Mouse (Mus musculus): Measurements from ENCODE around the gene Clybl. TPM values are rescaled to one million over a fixed set of nuclear protein-coding genes. Genes with fewer than 3 reads are reported as not detected.

The Clybl gene
- total and polyA plus RNA-seq, 3 experiments = 16.5 to 25.7 (median 18.7) TPM

GRCm38 (mm10) chr14:122283959-122284358, 102.5 kb downstream of the Clybl start:
- H3K9ac ChIP-seq (ENCODE audit: insufficient read depth, low read depth) = no peak overlapping the region
- no peaks in the 10 kb centered on the region for H3K4me1 ChIP-seq (ENCODE audit: control insufficient read depth in 1 of 2, insufficient read depth in 2 of 2)
- H3K9me3 ChIP-seq (replicated peaks; ENCODE audit: low read length) = no peaks in the 10 kb centered on the region
- H3K27ac ChIP-seq (ENCODE audit: insufficient read depth, low read depth) = no peak overlapping the region
- in situ Hi-C loops (cut with MboI; ENCODE audit: low pct_ligation_motif_present, low pct_unique_long_range_greater_than_20kb, low sequenced_read_pairs) = no loop called here
- dilution Hi-C loops (cut with MboI; ENCODE audit: extremely low pct_ligation_motif_present, extremely low pct_unique_long_range_greater_than_20kb, low sequenced_read_pairs) = no loop called here
- H3K79me2 ChIP-seq (replicated peaks; ENCODE audit: control insufficient read depth, extremely low read depth, insufficient read depth, poor library complexity, severe bottlenecking) = no peaks in the 10 kb centered on the region
- H3K27me3 ChIP-seq (replicated peaks) = no peaks in the 10 kb centered on the region
- H3K4me2 ChIP-seq (ENCODE audit: insufficient read depth, low read depth, poor library complexity, severe bottlenecking) = no peak overlapping the region
- no peak overlapping the region for H3K4me3 ChIP-seq (replicated peaks in 1 of 3; ENCODE audit: low read depth in 2 of 3, low read length in 2 of 3, poor library complexity in 1 of 3)
- no peak for TF ChIP-seq ELF1 (IDR thresholded peaks at IDR 0.05; ENCODE audit: low read depth, low read length)
- TF ChIP-seq CHD1 (IDR thresholded peaks at IDR 0.05; ENCODE audit: low read depth, low read length) = no peak
- no peak for TF ChIP-seq RCOR1 (conservative IDR thresholded peaks at IDR 0.05; ENCODE audit: low read depth, low read length)
- no peak for TF ChIP-seq TBP (conservative IDR thresholded peaks at IDR 0.05; ENCODE audit: low read depth, low read length)
- no peak for TF ChIP-seq MEF2A (IDR thresholded peaks at IDR 0.05; ENCODE audit: borderline replicate concordance, low read depth, low read length)
- no peak for DNase-seq (ENCODE audit: extremely low read depth)
- no peaks in the 10 kb centered on the region for H3K36me3 ChIP-seq (replicated peaks in 1 of 2; ENCODE audit: control insufficient read depth in 1 of 2, insufficient read depth in 1 of 2, low read length in 1 of 2)

GRCm38 (mm10) chr14:122296399-122296798, 114.9 kb downstream of the Clybl start:
- Histone ChIP-seq H3K79me2 (replicated peaks; ENCODE audit: control insufficient read depth, extremely low read depth, insufficient read depth, poor library complexity, severe bottlenecking) (no peaks in the 10 kb centered on the region), H3K9ac (ENCODE audit: insufficient read depth, low read depth) (no peak overlapping the region), H3K36me3 (replicated peaks in 1 of 2; ENCODE audit: control insufficient read depth in 1 of 2, insufficient read depth in 1 of 2, low read length in 1 of 2) (no peaks in the 10 kb centered on the region), H3K27me3 (replicated peaks) (no peaks in the 10 kb centered on the region), H3K9me3 (replicated peaks; ENCODE audit: low read length) (no peaks in the 10 kb centered on the region), H3K4me3 (replicated peaks in 1 of 3; ENCODE audit: low read depth in 2 of 3, low read length in 2 of 3, poor library complexity in 1 of 3) (no peak overlapping the region), H3K4me2 (ENCODE audit: insufficient read depth, low read depth, poor library complexity, severe bottlenecking) (no peak overlapping the region), H3K4me1 (ENCODE audit: control insufficient read depth in 1 of 2, insufficient read depth in 2 of 2) (peaks cover 3 to 16% of the 10 kb centered on the region in 2 experiments; a peak in 3 of 4 replicates), H3K27ac (ENCODE audit: insufficient read depth, low read depth) (no peak overlapping the region)
- no peak for DNase-seq (ENCODE audit: extremely low read depth)
- peak; percentile 61; the same call in 1 of the 2 replicates for TF ChIP-seq MAFK (IDR thresholded peaks at IDR 0.05; ENCODE audit: insufficient replicate concordance, low read length)
- TF ChIP-seq USF2 (conservative IDR thresholded peaks at IDR 0.05; ENCODE audit: low read depth, low read length) = no peak
- dilution Hi-C loops (cut with MboI; ENCODE audit: extremely low pct_ligation_motif_present, extremely low pct_unique_long_range_greater_than_20kb, low sequenced_read_pairs) (no loop called here), in situ Hi-C loops (cut with MboI; ENCODE audit: low pct_ligation_motif_present, low pct_unique_long_range_greater_than_20kb, low sequenced_read_pairs) (no loop called here)

- H3K9me3 ChIP-seq (replicated peaks; ENCODE audit: low read length) = no peaks in the 10 kb centered on the region
- no peak for TF ChIP-seq ZMIZ1 (IDR thresholded peaks at IDR 0.05; ENCODE audit: low read depth, low read length)
- TF ChIP-seq TBP (conservative IDR thresholded peaks at IDR 0.05; ENCODE audit: low read depth, low read length) = no peak
- no peaks in the 10 kb centered on the region for H3K36me3 ChIP-seq (replicated peaks in 1 of 2; ENCODE audit: control insufficient read depth in 1 of 2, insufficient read depth in 1 of 2, low read length in 1 of 2)
- no peak for DNase-seq (ENCODE audit: extremely low read depth)
- in situ Hi-C loops (cut with MboI; ENCODE audit: low pct_ligation_motif_present, low pct_unique_long_range_greater_than_20kb, low sequenced_read_pairs) = no loop called here
- H3K79me2 ChIP-seq (replicated peaks; ENCODE audit: control insufficient read depth, extremely low read depth, insufficient read depth, poor library complexity, severe bottlenecking) = no peaks in the 10 kb centered on the region
- peaks cover 3 to 16% of the 10 kb centered on the region in 2 experiments; a peak in 3 of 4 replicates for H3K4me1 ChIP-seq (ENCODE audit: control insufficient read depth in 1 of 2, insufficient read depth in 2 of 2)
- no peak overlapping the region for H3K27ac ChIP-seq (ENCODE audit: insufficient read depth, low read depth)
- H3K4me3 ChIP-seq (replicated peaks in 1 of 3; ENCODE audit: low read depth in 2 of 3, low read length in 2 of 3, poor library complexity in 1 of 3) = no peak overlapping the region
- H3K4me2 ChIP-seq (ENCODE audit: insufficient read depth, low read depth, poor library complexity, severe bottlenecking) = no peak overlapping the region
- no peaks in the 10 kb centered on the region for H3K27me3 ChIP-seq (replicated peaks)
- H3K9ac ChIP-seq (ENCODE audit: insufficient read depth, low read depth) = no peak overlapping the region
- dilution Hi-C loops (cut with MboI; ENCODE audit: extremely low pct_ligation_motif_present, extremely low pct_unique_long_range_greater_than_20kb, low sequenced_read_pairs) = no loop called here
Measured at GRCm38 (mm10) chr14:122296864-122297263, 115.4 kb downstream of the Clybl start.

Data from CH12.LX (cell line).